Mouse (Mus musculus) stomach, postnatal 0 days (tissue): ENCODE results near the gene Ndufa10. TPM values are rescaled to one million over a fixed set of nuclear protein-coding genes. Genes with fewer than 3 reads are reported as not detected.
"Not testable (repeated sequence)": the region's sequence is repeated elsewhere in the genome, so short reads cannot be mapped to it uniquely, and the experiment has no call there.

Experiments used
- ATAC-seq: fragments of 200-750 bp; cut with Nextera tagmentation; 2 replicates; pipeline ENCODE4 v1.8.0; 2017; ENCODE audit not compliant: low FRiP score, low TSS enrichment
- DNase-seq: peaks from one replicate; pipeline ENCODE4 v3.0.0-alpha.2; 2016; ENCODE audit warnings: low spot score
- H3K27ac ChIP-seq: fragments of 300-500 bp; sonication (generic); replicated peaks from 2 replicates; pipeline ENCODE4 v1.5.1; 2014; ENCODE audit warnings: mild to moderate bottlenecking, control low read depth
- H3K27me3 ChIP-seq: fragments of 300-500 bp; sonication (generic); 2 replicates; pipeline ENCODE4 v1.6.1; 2014; ENCODE audit warnings: low read length; ENCODE audit not compliant: control insufficient read depth, insufficient read depth
- H3K36me3 ChIP-seq: fragments of 300-500 bp; sonication (generic); 2 replicates; pipeline ENCODE4 v1.6.1; 2014; ENCODE audit warnings: low read length, mixed read lengths; ENCODE audit not compliant: control insufficient read depth, insufficient read depth
- H3K4me1 ChIP-seq: fragments of 300-500 bp; sonication (generic); replicated peaks from 2 replicates; pipeline ENCODE4 v1.6.1; 2014; ENCODE audit warnings: antibody characterized with exemption; ENCODE audit not compliant: control insufficient read depth, insufficient read depth
- H3K4me2 ChIP-seq: fragments of 300-500 bp; sonication (generic); replicated peaks from 2 replicates; pipeline ENCODE4 v1.6.1; 2014; ENCODE audit warnings: low read depth, mild to moderate bottlenecking, control low read depth, moderate library complexity
- H3K4me3 ChIP-seq: fragments of 300-500 bp; sonication (generic); 2 replicates; pipeline ENCODE4 v1.5.1; 2014; ENCODE audit warnings: low read depth, low read length, control low read depth
- H3K9ac ChIP-seq: fragments of 300-500 bp; sonication (generic); 2 replicates; pipeline ENCODE4 v1.6.1; 2014; ENCODE audit warnings: mild to moderate bottlenecking, low read length, control low read depth, mixed read lengths
- H3K9me3 ChIP-seq: fragments of 300-500 bp; sonication (generic); 2 replicates; pipeline ENCODE4 v1.6.1; 2016; ENCODE audit warnings: low read length; ENCODE audit not compliant: control insufficient read depth
- CTCF ChIP-seq: IDR thresholded peaks from 2 replicates; pipeline ENCODE4 v1.5.1; 2016; ENCODE audit warnings: antibody characterized with exemption, low read depth, mild to moderate bottlenecking, moderate library complexity
- EP300 ChIP-seq: optimal IDR thresholded peaks from 2 replicates; pipeline ENCODE3; 2016; ENCODE audit warnings: antibody characterized with exemption
- whole genome bisulfite sequencing: fragments of 180-500 bp; shearing (Covaris S2); extraction: QIAGEN DNeasy Blood & Tissue Kit; methylation state at CpG from one replicate; pipeline ENCODE4 v1.1.7; 2014; 5-methylcytosine and 5-hydroxymethylcytosine counted together
- polyA plus RNA-seq: library from polyadenylated mRNA; unstranded; fragments of >200 nt; fragmentation: Nextera tagmentation; extraction: Ambion mirVana; gene quantifications from 2 replicates; pipeline ENCODE4 v1.2.1, GENCODE M21; 2015

The Ndufa10 gene
- 229 and 232 TPM in 2 replicates for polyA plus RNA-seq

DNA sequence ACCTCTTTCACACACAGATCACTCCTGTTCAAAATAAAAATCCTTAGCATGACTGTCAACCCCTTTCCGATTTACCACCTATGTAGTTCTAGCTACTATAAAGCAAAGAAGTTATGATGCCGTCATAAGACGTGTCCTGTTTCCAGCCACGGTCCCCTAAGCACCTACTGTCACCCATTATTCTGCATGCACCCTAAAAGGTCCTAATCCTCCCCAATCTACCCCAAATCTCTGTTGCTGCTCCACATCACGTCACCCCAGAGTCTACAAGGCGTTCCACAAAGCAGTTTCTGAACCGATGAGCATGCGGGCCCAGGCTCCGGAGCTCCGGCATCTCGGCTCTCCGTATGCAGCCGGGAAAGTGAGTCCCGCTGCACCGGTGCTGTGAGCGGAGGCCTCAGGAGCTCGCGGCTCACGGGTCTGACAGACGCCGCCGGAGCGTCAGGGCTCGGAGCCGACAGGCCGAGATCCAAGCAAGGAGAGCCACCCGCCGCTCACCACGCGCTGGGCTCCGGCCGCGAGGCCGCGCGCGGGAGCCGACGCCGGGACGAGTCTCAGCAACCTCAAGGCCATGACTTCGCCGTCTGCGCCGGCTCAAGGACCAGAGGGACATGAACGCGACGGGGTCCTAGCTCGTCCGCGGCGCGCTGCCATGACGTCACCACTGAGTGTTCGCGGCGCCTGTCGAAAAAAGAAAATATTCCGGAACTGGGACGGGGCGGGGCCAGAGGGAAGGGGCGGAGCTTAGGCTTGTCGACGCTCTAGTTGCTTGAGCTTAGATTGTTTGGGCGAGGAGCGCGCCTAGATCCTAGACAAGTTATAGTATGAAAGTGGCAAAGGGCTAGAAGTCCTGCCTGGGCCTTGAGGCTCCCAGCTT lies at the start of gene Ndufa10:
Ndufa10 (minus strand) TSS at position 696 of the 877 bp plus-strand sequence.
- H3K27ac ChIP-seq: peak within 1 kb of the TSS; percentile 84
- no peaks in the 10 kb centered on the region for H3K9me3 ChIP-seq
- DNase-seq (peak; percentile 97), ATAC-seq (peak; percentile 95)
- H3K36me3 ChIP-seq: peaks cover 3% of the 10 kb centered on the region; the same call in 1 of the 2 replicates
- TF ChIP-seq CTCF (no peak), EP300 (no peak)
- under 1% methylated on average over 67 of the region's 67 CpGs for WGBS
- H3K4me2 ChIP-seq: peak within 1 kb of the TSS; percentile 95
- no peaks in the 10 kb centered on the region for H3K27me3 ChIP-seq
- 0 out of 2 replicates have a peak, but pooled peaks cover 2% of the 10 kb centered on the region for H3K4me1 ChIP-seq
- H3K4me3 ChIP-seq: peak within 1 kb of the TSS; percentile 96
- H3K9ac ChIP-seq: peak within 1 kb of the TSS; percentile 97

DNA sequence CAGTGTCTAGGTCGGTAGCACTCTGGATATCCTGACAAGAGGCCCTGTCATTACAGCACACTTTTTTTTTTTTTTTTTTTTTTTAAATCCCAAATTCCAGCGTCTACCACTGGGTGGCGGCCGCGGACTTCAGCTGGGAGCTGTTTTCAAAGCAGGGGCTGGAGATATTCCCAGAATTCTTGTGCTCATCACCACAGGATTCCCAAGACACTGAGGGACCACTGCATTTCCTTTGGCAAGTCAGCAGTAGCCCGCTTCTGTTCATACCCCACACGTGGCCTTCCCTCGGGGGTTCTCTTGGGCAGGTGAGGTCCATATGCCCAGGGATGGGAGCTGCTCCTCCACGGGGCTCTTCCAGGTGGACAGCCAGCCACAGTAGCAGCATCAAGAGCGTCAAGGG lies 47.7 kb upstream of the Ndufa10 start:
- TF ChIP-seq EP300 (no peak), CTCF (peak; percentile 77)
- ATAC-seq (no peak), DNase-seq (peak; percentile 55)
- no peak overlapping the region for H3K4me3 ChIP-seq
- no peak overlapping the region for H3K4me2 ChIP-seq
- no peak overlapping the region for H3K9ac ChIP-seq
- no peak overlapping the region for H3K27ac ChIP-seq
- H3K36me3 ChIP-seq: no peaks in the 10 kb centered on the region
- 19% methylated on average over 10 of the region's 10 CpGs for WGBS
- H3K9me3 ChIP-seq: no peaks in the 10 kb centered on the region
- no peaks in the 10 kb centered on the region for H3K4me1 ChIP-seq
- H3K27me3 ChIP-seq: no peaks in the 10 kb centered on the region

DNA sequence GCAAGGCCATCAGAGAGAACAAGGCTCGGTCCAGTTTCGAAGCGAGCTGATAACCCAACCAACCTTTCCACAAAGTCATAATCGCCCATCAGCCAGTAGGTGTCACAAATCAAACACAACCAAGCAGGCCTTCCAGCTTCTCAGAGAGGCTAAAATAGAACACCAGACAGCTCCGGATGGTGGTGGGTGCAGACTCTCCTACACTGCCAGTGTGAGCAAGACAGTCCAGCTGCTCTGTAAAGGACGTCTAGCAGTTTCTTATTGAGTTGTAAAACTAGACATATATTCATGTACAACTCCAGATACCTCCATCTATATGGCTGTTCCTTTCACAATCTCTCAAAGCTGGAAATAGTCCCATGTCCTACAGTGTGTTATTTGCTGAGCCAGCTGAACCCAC lies 45.4 kb upstream of the Ndufa10 start:
- Histone ChIP-seq H3K9ac (no peak overlapping the region), H3K27ac (no peak overlapping the region), H3K4me3 (no peak overlapping the region), H3K36me3 (no peaks in the 10 kb centered on the region), H3K4me2 (no peak overlapping the region), H3K9me3 (no peaks in the 10 kb centered on the region), H3K27me3 (no peaks in the 10 kb centered on the region), H3K4me1 (no peaks in the 10 kb centered on the region)
- 81% methylated on average over 6 of the region's 6 CpGs for WGBS
- no peak for TF ChIP-seq EP300
- no peak for TF ChIP-seq CTCF
- DNase-seq (no peak), ATAC-seq (no peak)

DNA sequence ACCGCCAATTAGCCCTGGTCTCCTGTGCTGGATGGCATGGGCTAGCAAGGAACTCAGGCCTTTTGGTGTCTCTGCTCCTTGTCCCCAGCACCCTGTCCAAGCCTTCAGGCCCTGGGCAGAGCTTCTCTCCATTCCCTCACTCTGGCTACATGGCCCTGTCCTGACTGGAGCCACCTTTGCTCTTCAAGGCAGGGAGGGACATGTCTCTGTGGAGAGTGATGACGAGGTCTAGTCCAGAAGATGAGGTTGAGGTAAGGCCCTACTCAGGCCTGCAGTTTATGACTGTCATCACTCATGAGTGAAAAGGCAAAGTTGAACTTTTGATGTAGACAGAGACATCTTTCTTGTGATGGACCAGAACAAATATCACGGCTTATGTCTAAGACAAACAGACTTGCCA lies 44.9 kb upstream of the Ndufa10 start, which contains the start of gene Olfr1414:
Olfr1414 (minus strand) TSS at position 101 of the 400 bp plus-strand sequence.
- ATAC-seq: no peak

DNA sequence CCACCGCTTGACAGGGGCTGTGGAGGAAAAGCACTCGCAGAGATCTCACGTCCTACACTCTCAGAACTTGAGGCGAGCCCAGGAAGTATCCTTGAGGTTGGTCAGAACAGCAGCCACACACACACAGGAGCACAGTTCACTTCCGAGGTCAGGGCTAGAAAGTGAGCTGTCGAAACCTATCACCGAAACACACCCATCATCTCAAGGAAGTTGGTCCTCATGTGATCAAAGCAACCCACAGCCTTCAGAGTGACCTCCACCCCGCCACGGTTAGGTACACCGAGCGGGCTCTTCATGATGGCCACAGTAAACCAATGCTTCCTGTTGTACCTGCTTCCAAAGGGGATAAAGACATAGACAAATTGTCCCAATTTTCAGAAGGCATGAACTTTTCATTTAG lies 41.7 kb upstream of the Ndufa10 start:
- no peaks in the 10 kb centered on the region for H3K4me1 ChIP-seq

More for the DNA sequence above, 44.9 kb upstream of the Ndufa10 start, which contains the start of gene Olfr1414:
- no peaks in the 10 kb centered on the region for H3K9me3 ChIP-seq
- H3K27ac ChIP-seq: no peak within 1 kb of the TSS
- H3K27me3 ChIP-seq: no peaks in the 10 kb centered on the region
- no peak for DNase-seq
- H3K9ac ChIP-seq: no peak within 1 kb of the TSS
- TF ChIP-seq EP300: no peak
- TF ChIP-seq CTCF: no peak
- no peaks in the 10 kb centered on the region for H3K36me3 ChIP-seq
- WGBS: 68% methylated on average over 3 of the region's 3 CpGs
- no peak within 1 kb of the TSS for H3K4me3 ChIP-seq
- H3K4me2 ChIP-seq: no peak within 1 kb of the TSS
- H3K4me1 ChIP-seq: no peaks in the 10 kb centered on the region

DNA sequence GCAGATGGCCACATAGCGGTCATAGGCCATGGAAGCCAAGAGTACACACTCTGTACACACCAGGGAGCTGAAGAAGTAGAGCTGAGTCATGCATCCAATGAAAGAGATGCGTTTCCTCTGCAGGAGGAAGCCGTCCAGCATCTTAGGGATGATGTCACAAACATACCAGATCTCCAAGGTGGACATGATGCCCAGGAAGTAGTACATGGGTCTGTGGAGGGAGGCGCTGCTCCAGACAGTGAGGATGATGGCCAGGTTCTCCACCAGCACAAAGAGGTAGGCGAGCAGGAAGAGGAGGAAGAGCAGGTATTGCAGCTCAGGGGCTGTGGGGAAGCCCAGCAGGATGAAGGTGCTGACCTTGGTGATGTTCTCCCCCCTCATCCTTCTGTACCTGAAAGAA lies 38.0 kb upstream of the Ndufa10 start:
- not testable (repeated sequence) for H3K4me2 ChIP-seq, H3K27me3 ChIP-seq, H3K4me1 ChIP-seq, ATAC-seq, H3K4me3 ChIP-seq, H3K9me3 ChIP-seq, H3K27ac ChIP-seq, H3K9ac ChIP-seq, H3K36me3 ChIP-seq, DNase-seq
- 88% methylated on average over 4 of the region's 5 CpGs for WGBS

More for the DNA sequence above, 41.7 kb upstream of the Ndufa10 start:
- Histone ChIP-seq H3K9ac (no peak overlapping the region), H3K9me3 (no peaks in the 10 kb centered on the region), H3K27me3 (no peaks in the 10 kb centered on the region), H3K4me3 (no peak overlapping the region), H3K4me2 (no peak overlapping the region), H3K27ac (no peak overlapping the region), H3K36me3 (no peaks in the 10 kb centered on the region)
- TF ChIP-seq EP300 (no peak), CTCF (no peak)
- DNase-seq (no peak), ATAC-seq (no peak)
- WGBS: 69% methylated on average over 11 of the region's 11 CpGs
